Mouse (Mus musculus): ENCODE results near the gene Plpp3.
A peak's percentile ranks its signal among the peaks of the same experiment; 100 is the strongest.

DNA sequence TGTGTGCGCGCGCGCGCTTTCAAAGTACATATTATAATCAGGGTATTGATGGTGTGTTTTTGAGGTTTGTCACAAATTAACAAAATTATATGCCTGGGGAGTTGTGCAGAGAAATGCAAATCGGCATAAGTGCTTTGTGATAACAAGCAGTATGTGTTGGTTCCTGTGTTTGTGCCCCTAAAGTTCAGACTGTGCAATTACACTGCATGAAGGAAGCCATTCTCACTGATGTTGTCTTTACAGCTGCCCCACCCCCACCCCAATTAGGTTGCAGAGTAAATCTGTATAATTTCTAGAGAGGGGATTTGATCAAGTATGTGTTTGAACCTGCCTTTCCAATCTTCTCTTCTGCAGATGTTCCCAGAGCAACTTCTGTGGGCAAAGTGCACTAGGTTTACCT is 7.8 kb downstream of the Plpp3 start:
- peak; percentile 35; the same call in 1 of the 2 replicates for TF ChIP-seq CTCF (IDR thresholded peaks at IDR 0.05; ENCODE audit: borderline replicate concordance, extremely low read depth, insufficient read depth, insufficient read length)
- no peak for TF ChIP-seq POLR2A (IDR thresholded peaks at IDR 0.05; ENCODE audit: borderline replicate concordance, extremely low read depth, insufficient read depth, insufficient read length, poor library complexity, severe bottlenecking)

Measured in brain, embryonic 14.5 days (tissue).